Mouse (Mus musculus) stomach, postnatal 0 days (tissue): ENCODE measurements around the gene R3hdm2.

Experiments used
- CTCF ChIP-seq: IDR thresholded peaks from 2 replicates; pipeline ENCODE4 v1.5.1; 2016; ENCODE audit warnings: antibody characterized with exemption, low read depth, mild to moderate bottlenecking, moderate library complexity
- EP300 ChIP-seq: optimal IDR thresholded peaks from 2 replicates; pipeline ENCODE3; 2016; ENCODE audit warnings: antibody characterized with exemption

DNA sequence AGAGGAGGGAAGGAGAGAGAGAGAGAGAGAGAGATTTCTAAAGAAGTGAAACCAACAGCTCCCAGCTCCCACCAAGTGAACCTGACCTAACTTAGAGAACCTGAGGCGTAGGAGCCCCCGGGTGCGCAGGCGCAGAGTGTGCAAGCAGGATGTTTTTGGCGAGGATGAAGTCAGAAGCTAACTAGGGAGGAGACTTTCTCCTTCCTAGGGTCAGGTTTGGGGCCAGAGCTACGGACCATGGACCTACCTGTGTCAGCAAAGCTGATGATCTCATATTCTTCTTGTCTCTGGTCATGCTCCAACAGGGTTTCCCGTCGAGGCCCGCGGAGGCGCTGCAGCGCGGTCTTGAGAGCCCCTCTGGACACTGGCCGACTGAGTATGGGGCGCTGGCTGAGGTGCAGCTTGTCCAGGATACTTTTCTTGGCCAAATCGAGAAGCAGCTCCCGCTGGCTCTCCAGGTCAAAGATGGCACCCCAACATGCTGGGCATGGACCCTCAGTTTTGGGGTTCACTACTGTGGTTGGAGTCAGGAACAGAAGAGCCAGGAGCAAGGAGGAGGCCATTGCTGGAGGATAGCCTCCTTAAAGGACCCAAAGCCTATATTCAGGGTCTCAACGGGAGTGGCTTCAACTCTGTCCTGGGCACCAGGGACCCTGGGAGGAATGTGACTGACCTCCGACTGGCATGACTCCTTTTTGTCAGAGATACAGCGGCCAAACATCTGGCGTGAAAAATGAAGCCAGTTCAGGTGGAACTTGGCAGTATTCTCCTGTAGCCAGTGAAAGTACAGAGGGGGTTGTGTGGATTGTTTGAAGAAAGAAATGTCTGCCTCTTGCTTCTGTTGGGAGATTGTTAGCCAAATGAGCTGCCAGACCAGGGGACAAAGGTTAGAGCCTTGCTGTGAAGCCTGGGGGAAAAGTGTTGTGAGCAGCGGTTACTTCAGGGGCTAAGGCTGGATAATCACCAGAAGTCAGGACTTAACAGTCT is 10.0 kb upstream of the R3hdm2 start, which contains the start of gene Inhbc:
- TF ChIP-seq EP300 (no peak), CTCF (no peak)
